Mouse (Mus musculus) lung, postnatal 36 days (tissue): ENCODE results near the gene Cnn3.

Experiments used
- DNase-seq: peaks from one replicate; pipeline ENCODE4 v3.0.0; 2022; ENCODE audit warnings: mixed read lengths

Gene Cnn3

DNA sequence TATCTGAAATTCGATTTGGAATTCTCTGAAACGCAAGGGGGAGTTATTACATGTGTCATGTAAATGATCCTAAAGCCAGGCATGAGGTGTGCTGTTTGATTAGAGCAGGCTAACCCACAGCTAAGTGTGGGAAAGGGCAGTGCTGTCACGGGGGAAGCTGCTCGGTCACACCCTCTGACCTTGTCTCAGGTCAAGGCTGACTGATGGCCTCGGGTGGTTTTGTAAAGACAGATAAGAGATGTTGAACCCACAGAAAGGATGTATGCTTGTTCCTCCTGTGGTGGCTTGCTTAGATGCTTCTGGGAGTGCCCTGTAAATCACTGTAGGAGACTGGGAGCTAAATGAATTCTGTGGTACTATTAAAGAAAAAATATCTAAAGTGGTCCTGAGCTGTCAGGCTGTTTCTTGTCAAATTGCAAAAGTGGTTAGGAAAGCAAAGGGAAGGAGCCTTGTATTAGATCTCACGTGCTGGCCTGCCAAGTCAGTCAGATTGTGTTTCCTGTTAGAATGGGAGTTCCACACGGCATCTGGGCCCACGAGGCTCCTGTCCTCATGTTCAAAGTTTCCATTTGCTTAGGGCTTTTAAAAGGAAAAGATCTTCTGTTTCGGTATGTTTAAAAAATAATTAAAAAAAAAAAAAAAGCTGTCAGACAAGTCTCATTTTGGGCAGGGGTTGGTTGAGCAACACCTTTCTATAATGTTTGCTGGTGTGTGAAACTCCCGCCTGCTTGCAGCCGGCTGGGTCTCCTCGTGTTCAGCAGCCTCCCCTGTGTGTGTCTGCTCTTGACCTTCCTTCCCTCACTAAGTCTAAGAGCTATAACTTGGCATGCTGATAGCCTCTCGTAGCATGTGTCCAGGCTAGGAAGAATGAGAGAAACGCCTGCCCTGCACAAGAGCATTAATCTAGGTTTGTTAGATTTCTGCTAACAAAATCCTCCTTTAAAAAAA is 32.5 kb downstream of the Cnn3 start:
- no peak for DNase-seq

- no peak for DNase-seq
Observed at GRCm38 (mm10) chr3:121460473-121461193, 34.3 kb downstream of the Cnn3 start.

DNA sequence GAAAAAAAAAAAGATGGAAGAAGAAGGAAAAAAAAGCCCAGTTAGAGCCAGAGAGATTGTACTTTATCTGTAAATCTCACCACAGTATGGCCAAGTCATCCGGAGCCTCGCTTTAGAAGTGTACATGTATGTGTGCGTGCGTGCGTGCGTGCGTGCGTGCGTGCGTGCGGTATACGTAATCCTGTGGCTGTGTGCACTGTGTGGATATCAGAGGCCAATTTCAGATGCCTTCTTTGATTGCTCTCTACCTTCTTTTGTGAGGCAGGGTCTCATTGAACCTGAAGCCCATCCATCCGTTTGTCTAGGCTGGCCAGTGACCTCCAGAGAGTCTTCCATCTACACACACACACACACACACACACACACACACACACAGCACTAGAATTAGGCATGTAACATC is 35.2 kb downstream of the Cnn3 start:
- no peak for DNase-seq

DNA sequence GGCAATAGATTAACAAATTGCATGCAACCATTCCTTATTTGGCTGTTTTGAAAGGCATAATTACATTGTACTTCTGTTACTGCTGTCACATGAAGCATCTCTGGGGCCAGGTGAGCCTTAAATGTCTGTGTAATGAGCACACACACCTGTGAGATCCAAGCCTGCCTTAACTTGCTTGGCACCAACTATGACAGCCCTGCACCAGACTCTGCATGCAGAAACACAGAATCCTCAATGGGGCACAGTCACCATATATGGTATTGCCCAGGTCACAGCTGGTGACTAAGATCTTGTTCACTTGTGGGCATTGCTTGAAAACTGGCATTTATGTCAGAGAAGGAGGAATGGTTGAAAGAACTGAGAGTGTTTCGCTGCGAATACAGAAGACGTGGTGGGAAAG is 36.5 kb downstream of the Cnn3 start:
- no peak for DNase-seq

DNA sequence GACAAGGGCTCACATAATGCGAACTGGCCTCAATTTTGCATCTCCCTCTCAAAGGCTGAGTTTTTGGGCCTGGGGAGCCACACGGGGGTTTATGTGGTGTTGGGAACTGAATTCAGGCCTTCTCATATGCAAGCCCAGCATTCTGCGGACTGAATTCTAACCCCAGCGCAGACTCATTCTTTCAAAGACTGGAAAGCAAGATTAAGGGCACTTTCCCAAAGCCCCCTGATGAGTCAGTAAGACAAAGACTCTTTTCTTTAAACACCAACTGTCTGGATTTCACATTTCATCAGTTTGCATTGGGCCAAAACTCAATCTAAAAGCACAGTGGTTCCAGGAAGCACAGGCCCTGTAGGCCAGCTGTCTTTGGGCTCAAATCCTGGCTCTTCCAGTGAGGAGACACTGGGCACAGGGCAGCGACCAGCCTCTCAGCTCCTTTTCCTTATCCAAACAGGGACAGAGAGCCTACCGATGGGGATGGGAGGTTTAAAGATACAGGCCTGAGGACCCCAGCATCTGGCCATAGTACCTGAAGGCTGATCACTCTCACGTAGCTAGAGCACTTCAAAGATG is 38.5 kb downstream of the Cnn3 start:
- DNase-seq, result no peak

GRCm38 (mm10) chr3:121465795-121466194 is 39.5 kb downstream of the Cnn3 start:
- no peak for DNase-seq

DNA sequence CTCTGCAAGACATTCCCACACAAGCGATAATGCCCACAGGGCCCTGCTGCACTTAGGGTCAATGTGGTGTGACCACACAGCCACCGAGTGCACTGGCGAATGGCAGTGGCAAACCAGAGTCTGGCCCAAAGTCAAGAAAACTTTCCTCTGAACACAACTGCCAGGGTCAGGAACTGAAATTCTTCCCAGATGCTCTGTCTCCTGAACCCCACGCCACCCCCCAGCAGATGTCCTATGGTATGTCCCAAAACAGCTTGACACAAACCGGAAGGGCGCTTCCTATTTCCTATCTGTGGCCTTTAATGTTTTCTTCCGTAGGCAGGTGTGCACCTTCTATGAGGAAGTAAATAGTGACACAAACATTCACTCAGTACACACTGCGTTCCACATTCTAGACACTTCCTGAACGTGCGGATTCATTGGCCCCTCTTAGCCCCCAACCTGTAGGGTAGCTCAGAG is 40.8 kb downstream of the Cnn3 start:
- DNase-seq, result peak; percentile 28

GRCm38 (mm10) chr3:121468136-121468535 is 41.8 kb downstream of the Cnn3 start:
- DNase-seq, result no peak

DNA sequence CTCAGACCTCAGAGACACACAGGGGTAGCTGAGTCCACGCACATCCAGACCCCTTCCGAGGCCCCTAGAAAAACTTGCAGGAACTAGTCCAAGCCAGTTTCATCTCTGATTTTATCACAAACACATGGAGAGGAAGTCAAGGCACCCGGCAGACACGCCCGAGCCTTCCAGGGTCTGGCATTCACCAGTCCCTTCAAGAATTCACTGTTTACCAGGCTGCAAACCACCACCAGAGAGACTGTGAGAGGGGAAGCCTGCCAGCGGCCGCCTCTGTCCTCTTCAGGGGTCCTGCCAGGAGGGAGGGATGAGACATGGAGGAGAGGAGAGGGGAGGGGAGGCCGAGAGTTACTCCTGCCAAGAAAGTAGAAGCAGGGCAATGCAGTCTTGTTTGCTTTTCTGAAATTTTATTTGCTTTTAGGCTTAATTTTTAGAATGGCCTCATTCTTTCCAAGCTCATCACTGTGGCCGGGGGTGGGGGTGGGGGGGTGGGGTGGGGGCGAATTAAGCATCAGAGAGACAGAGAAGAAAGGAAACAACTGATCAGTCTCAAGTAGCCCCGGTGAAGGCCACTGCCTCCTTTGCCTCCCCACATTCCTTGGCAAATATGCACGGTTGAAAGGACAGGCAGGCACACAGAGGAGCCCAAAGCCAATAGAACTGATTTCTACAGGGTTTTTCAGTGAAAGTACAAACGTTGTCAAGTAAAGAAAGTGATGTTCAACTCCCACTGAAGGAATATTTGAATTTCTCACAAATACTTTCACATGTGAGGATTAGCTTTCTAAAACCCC is 43.1 kb downstream of the Cnn3 start:
- peak; percentile 51 for DNase-seq

- no peak for DNase-seq
Observed at GRCm38 (mm10) chr3:121471703-121472102, 45.4 kb downstream of the Cnn3 start.

GRCm38 (mm10) chr3:121474738-121475137 is 48.4 kb downstream of the Cnn3 start:
- DNase-seq, result no peak

- DNase-seq, result no peak
Observed at GRCm38 (mm10) chr3:121480030-121480960, 54.0 kb downstream of the Cnn3 start.

- no peak for DNase-seq
Observed at GRCm38 (mm10) chr3:121480961-121481436, 54.7 kb downstream of the Cnn3 start.

- no peak for DNase-seq
Observed at GRCm38 (mm10) chr3:121481564-121481963, 55.3 kb downstream of the Cnn3 start.

GRCm38 (mm10) chr3:121483266-121484161 is 57.2 kb downstream of the Cnn3 start:
- DNase-seq, result no peak

DNA sequence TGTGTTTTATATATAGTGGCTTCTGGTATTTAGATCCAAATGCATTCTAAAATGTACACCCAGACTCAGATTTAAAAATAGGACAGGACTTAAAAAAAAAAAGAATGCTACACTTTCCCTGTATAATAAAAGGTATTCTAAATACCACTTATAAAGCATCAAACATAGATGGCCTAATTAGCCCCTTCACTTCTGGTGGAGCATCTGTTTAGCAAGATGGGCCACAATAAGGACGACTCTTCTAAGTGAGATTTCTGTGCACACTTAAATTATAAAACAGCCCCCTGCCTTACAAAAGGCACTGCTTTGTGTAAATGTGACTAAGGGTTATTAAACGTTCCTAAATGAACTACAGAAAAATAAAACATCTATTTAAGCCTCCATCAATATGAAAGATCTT is 58.9 kb downstream of the Cnn3 start:
- no peak for DNase-seq

- no peak for DNase-seq
Observed at GRCm38 (mm10) chr3:121489462-121490118, 63.3 kb downstream of the Cnn3 start.

DNA sequence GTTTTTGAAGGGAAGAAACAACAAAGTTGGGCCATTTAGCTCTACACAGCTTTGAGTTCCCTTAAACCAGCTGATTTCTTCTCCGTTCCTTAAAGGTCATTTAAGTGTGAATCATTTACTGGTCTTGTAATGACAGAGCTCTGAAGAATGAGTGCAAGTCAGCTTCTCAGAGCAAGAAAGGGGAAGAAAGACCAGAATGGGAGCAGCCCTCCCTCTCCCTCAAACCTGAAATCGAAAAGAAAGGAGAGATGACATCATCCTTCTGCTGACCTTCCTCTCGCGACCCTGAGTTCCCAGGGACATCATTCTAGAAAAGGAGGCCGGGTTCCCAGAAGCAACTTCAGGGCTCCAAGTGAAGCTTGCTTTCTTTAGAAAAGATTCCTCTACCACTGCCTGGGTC is 64.6 kb downstream of the Cnn3 start:
- DNase-seq, result no peak

GRCm38 (mm10) chr3:121492026-121492425 is 65.7 kb downstream of the Cnn3 start:
- no peak for DNase-seq

- peak; percentile 11 for DNase-seq
Observed at GRCm38 (mm10) chr3:121493997-121494421, 67.7 kb downstream of the Cnn3 start.
